Mouse (Mus musculus) bone marrow, adult 2 months (tissue): ENCODE measurements at regions not wholly inside any gene's neighbourhood (a gene's known extent, or its start where the extent isn't known, plus 50 kb on each side); places are given as distances from the start of the nearest gene placed in this dataset.

ENCODE experiments used
- H3K27ac ChIP-seq: fragments of 200-500 bp; 2 replicates; pipeline ENCODE4 v1.5.1; 2012; ENCODE audit warnings: low read depth, mild to moderate bottlenecking, control low read depth, inconsistent platforms, low read length; ENCODE audit not compliant: control insufficient read depth, poor library complexity, insufficient read depth
- H3K4me1 ChIP-seq: fragments of 200-500 bp; 2 replicates; pipeline ENCODE4 v1.6.1; 2011; ENCODE audit warnings: low read length; ENCODE audit not compliant: control insufficient read depth, insufficient read depth
- H3K4me3 ChIP-seq: fragments of 200-500 bp; replicated peaks from 2 replicates; pipeline ENCODE3; 2011; ENCODE audit warnings: mild to moderate bottlenecking, low read depth, low read length, control low read depth; ENCODE audit not compliant: control insufficient read depth
- CTCF ChIP-seq: fragments of 200-500 bp; IDR thresholded peaks from 2 replicates; pipeline ENCODE4 v1.5.1; 2011; ENCODE audit warnings: low read length, control low read depth; ENCODE audit not compliant: control insufficient read depth, insufficient read depth
- POLR2A ChIP-seq: fragments of 200-500 bp; IDR thresholded peaks from 2 replicates; pipeline ENCODE4 v1.6.1; 2011; ENCODE audit warnings: low read depth, mild to moderate bottlenecking, control low read depth, low read length, borderline replicate concordance; ENCODE audit not compliant: control insufficient read depth
- WGBS: fragments of 180-500 bp; shearing (Covaris S2); methylation state at CpG from one replicate; pipeline ENCODE4 v1.1.7; 2018; 5-methylcytosine and 5-hydroxymethylcytosine counted together

- H3K4me3 ChIP-seq = no peak overlapping the region
- no peak overlapping the region for H3K27ac ChIP-seq
- TF ChIP-seq CTCF (peak; percentile 80), POLR2A (no peak)
- H3K4me1 ChIP-seq = no peaks in the 10 kb centered on the region; the same call in 1 of the 2 replicates
- 21% methylated on average over 5 of the region's 5 CpGs for WGBS
These were observed 188.0 kb downstream of the 4933412E24Rik start for GRCm38 (mm10) chr15:59828421-59828820.

GRCm38 (mm10) chr15:59826164-59826950, 190.1 kb downstream of the 4933412E24Rik start:
- WGBS = 78% methylated on average over 14 of the region's 14 CpGs
- TF ChIP-seq POLR2A (no peak), CTCF (no peak)
- Histone ChIP-seq H3K4me3 (no peak overlapping the region), H3K27ac (no peak overlapping the region), H3K4me1 (peaks cover 3% of the 10 kb centered on the region; the same call in 1 of the 2 replicates)

- WGBS = 85% methylated on average over 2 of the region's 2 CpGs
- H3K27ac ChIP-seq = no peak overlapping the region
- no peak overlapping the region for H3K4me3 ChIP-seq
- TF ChIP-seq POLR2A (no peak), CTCF (no peak)
- H3K4me1 ChIP-seq = peaks cover 6% of the 10 kb centered on the region
These were observed 192.5 kb downstream of the 4933412E24Rik start for GRCm38 (mm10) chr15:59823921-59824320.

GRCm38 (mm10) chr15:59822995-59823681, 193.3 kb downstream of the 4933412E24Rik start:
- TF ChIP-seq POLR2A = no peak
- TF ChIP-seq CTCF = no peak
- Histone ChIP-seq H3K4me3 (no peak overlapping the region), H3K4me1 (peaks cover 6% of the 10 kb centered on the region), H3K27ac (peak overlapping the region; percentile 7; the same call in 1 of the 2 replicates)
- WGBS = 49% methylated on average over 3 of the region's 3 CpGs

- H3K27ac ChIP-seq = no peak overlapping the region
- WGBS = 80% methylated on average over 10 of the region's 10 CpGs
- peaks cover 6% of the 10 kb centered on the region for H3K4me1 ChIP-seq
- TF ChIP-seq POLR2A (no peak), CTCF (no peak)
- H3K4me3 ChIP-seq = no peak overlapping the region
These were observed 196.1 kb downstream of the 4933412E24Rik start for GRCm38 (mm10) chr15:59820317-59820716.

GRCm38 (mm10) chr15:59816031-59816430, 200.4 kb downstream of the 4933412E24Rik start:
- no peak for TF ChIP-seq CTCF
- TF ChIP-seq POLR2A = no peak
- no peak overlapping the region for H3K27ac ChIP-seq
- H3K4me1 ChIP-seq = peaks cover 3% of the 10 kb centered on the region
- whole genome bisulfite sequencing = 81% methylated on average over 8 of the region's 8 CpGs
- H3K4me3 ChIP-seq = no peak overlapping the region

- no peak for TF ChIP-seq POLR2A
- no peak for TF ChIP-seq CTCF
- 11% methylated on average over 3 of the region's 3 CpGs for WGBS
- peaks cover 5% of the 10 kb centered on the region for H3K4me1 ChIP-seq
- no peak overlapping the region for H3K4me3 ChIP-seq
- H3K27ac ChIP-seq = no peak overlapping the region; the same call in 1 of the 2 replicates
These were observed 204.8 kb downstream of the 4933412E24Rik start for GRCm38 (mm10) chr15:59811566-59811965.

- no peak for TF ChIP-seq CTCF
- TF ChIP-seq POLR2A = no peak
- WGBS = 45% methylated on average over 6 of the region's 6 CpGs
- Histone ChIP-seq H3K27ac (no peak overlapping the region), H3K4me3 (no peak overlapping the region), H3K4me1 (peaks cover 5% of the 10 kb centered on the region)
These were observed 207.1 kb downstream of the 4933412E24Rik start for GRCm38 (mm10) chr15:59809361-59809760.
